Mouse (Mus musculus): ENCODE data around the gene Malrd1. TPM values are rescaled to one million over a fixed set of nuclear protein-coding genes. Genes with fewer than 3 reads are reported as not detected.

Gene Malrd1
- polyA plus RNA-seq, 1 experiment from 2014 or later: not detected

GRCm38 (mm10) chr2:16212752-16213151, 686.5 kb downstream of the Malrd1 start:
- no peak for DNase-seq (ENCODE audit: low spot score)
- no peaks in the 10 kb centered on the region for H3K4me1 ChIP-seq (replicated peaks; ENCODE audit: control insufficient read depth, insufficient read depth, low read length)
- no peak overlapping the region for H3K27ac ChIP-seq (ENCODE audit: low read depth, low read length)
- H3K4me2 ChIP-seq: no peak overlapping the region
- no peak overlapping the region for H3K9ac ChIP-seq (ENCODE audit: low read depth, low read length)
- ATAC-seq (replicated peaks; ENCODE audit: low FRiP score): no peak
- no peaks in the 10 kb centered on the region for H3K9me3 ChIP-seq (ENCODE audit: control insufficient read depth, low read length)
- no peak overlapping the region for H3K4me3 ChIP-seq (ENCODE audit: low read depth, low read length)
- H3K36me3 ChIP-seq (ENCODE audit: control insufficient read depth, insufficient read depth, low read length): no peaks in the 10 kb centered on the region
- no peaks in the 10 kb centered on the region for H3K27me3 ChIP-seq (replicated peaks; ENCODE audit: control insufficient read depth, insufficient read depth, low read length)

- H3K4me2 ChIP-seq: no peak overlapping the region
- DNase-seq (ENCODE audit: low spot score) (no peak), ATAC-seq (replicated peaks; ENCODE audit: low FRiP score) (no peak)
- no peaks in the 10 kb centered on the region for H3K27me3 ChIP-seq (replicated peaks; ENCODE audit: control insufficient read depth, insufficient read depth, low read length)
- no peak overlapping the region for H3K27ac ChIP-seq (ENCODE audit: low read depth, low read length)
- H3K36me3 ChIP-seq (ENCODE audit: control insufficient read depth, insufficient read depth, low read length): no peaks in the 10 kb centered on the region
- H3K9me3 ChIP-seq (ENCODE audit: control insufficient read depth, low read length): no peaks in the 10 kb centered on the region
- H3K4me3 ChIP-seq (ENCODE audit: low read depth, low read length): no peak overlapping the region
- H3K9ac ChIP-seq (ENCODE audit: low read depth, low read length): no peak overlapping the region
- H3K4me1 ChIP-seq (replicated peaks; ENCODE audit: control insufficient read depth, insufficient read depth, low read length): no peaks in the 10 kb centered on the region
- WGBS: 68% methylated on average over 3 of the region's 3 CpGs
These were observed 687.8 kb downstream of the Malrd1 start for GRCm38 (mm10) chr2:16214111-16214510.

DNA sequence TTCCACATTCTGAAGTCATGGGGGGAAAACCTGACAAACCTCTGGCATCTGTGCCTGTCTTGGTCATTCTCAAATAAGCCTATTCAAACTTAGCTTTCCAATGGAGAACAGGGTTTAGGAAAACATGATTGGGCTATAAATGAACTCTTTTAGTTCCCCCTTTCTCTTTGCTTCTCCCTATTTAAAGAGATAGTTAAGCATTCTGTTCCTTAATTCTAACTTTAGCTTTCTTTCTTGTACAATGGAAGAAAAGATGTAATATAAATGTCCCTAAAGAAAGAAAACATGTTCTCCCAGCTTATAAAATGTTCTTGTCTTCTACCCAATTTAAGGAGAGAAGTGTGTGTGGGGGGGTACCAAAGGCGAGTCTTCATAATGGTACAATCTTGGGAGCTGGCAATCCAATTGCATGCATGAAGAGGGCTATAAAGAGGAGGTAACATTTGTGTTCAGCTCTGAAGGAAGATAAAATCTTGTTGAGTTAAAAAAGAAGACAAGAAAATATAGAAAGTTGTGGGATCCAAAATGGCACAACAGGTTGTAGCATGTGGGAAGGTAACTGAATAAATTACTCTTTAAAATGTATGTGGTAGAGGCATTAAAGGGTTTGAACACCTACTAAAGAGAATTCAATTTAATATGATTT, 702.0 kb downstream of the Malrd1 start:
- no peak for DNase-seq (ENCODE audit: low spot score)
- no peak for ATAC-seq (replicated peaks; ENCODE audit: low FRiP score)
- no peak overlapping the region for H3K9ac ChIP-seq (ENCODE audit: low read depth, low read length)
- whole genome bisulfite sequencing: 82% methylated on average over 1 of the region's 1 CpGs
- H3K27ac ChIP-seq (ENCODE audit: low read depth, low read length): no peak overlapping the region
- no peak overlapping the region for H3K4me3 ChIP-seq (ENCODE audit: low read depth, low read length)
- no peaks in the 10 kb centered on the region for H3K4me1 ChIP-seq (replicated peaks; ENCODE audit: control insufficient read depth, insufficient read depth, low read length)
- no peaks in the 10 kb centered on the region for H3K9me3 ChIP-seq (ENCODE audit: control insufficient read depth, low read length)
- H3K27me3 ChIP-seq (replicated peaks; ENCODE audit: control insufficient read depth, insufficient read depth, low read length): no peaks in the 10 kb centered on the region
- no peaks in the 10 kb centered on the region for H3K36me3 ChIP-seq (ENCODE audit: control insufficient read depth, insufficient read depth, low read length)
- no peak overlapping the region for H3K4me2 ChIP-seq

- Histone ChIP-seq H3K9ac (ENCODE audit: low read depth, low read length) (no peak overlapping the region), H3K27me3 (replicated peaks; ENCODE audit: control insufficient read depth, insufficient read depth, low read length) (no peaks in the 10 kb centered on the region), H3K27ac (ENCODE audit: low read depth, low read length) (no peak overlapping the region), H3K4me3 (ENCODE audit: low read depth, low read length) (no peak overlapping the region), H3K36me3 (ENCODE audit: control insufficient read depth, insufficient read depth, low read length) (no peaks in the 10 kb centered on the region), H3K4me2 (no peak overlapping the region), H3K9me3 (ENCODE audit: control insufficient read depth, low read length) (no peaks in the 10 kb centered on the region), H3K4me1 (replicated peaks; ENCODE audit: control insufficient read depth, insufficient read depth, low read length) (no peaks in the 10 kb centered on the region)
- ATAC-seq (replicated peaks; ENCODE audit: low FRiP score) (no peak), DNase-seq (ENCODE audit: low spot score) (no peak)
- WGBS: 85% methylated on average over 1 of the region's 1 CpGs
These were observed 714.6 kb downstream of the Malrd1 start for GRCm38 (mm10) chr2:16240861-16241260.

DNA sequence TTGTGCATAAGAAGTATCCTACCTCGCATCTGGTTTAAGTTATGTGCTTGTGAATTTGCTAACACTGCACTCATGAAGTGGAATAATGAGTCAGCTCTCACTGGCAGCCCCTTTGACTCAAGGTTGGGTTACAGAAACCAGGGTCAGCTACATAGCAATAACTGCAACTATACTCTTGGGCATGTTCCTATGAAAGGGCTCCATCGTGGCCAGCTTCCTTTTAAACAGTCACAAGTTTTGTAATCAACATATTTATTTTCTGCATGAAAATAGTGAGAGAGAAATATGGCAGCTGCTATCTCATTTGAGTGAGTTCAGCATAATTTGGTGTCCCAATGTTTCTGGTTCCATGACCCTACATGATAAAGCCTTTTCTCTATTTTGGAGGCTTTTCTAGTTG, 716.8 kb downstream of the Malrd1 start:
- Histone ChIP-seq H3K4me2 (no peak overlapping the region), H3K27me3 (replicated peaks; ENCODE audit: control insufficient read depth, insufficient read depth, low read length) (no peaks in the 10 kb centered on the region), H3K4me3 (ENCODE audit: low read depth, low read length) (no peak overlapping the region), H3K9me3 (ENCODE audit: control insufficient read depth, low read length) (no peaks in the 10 kb centered on the region), H3K9ac (ENCODE audit: low read depth, low read length) (no peak overlapping the region), H3K36me3 (ENCODE audit: control insufficient read depth, insufficient read depth, low read length) (no peaks in the 10 kb centered on the region), H3K27ac (ENCODE audit: low read depth, low read length) (no peak overlapping the region), H3K4me1 (replicated peaks; ENCODE audit: control insufficient read depth, insufficient read depth, low read length) (no peaks in the 10 kb centered on the region)
- ATAC-seq (replicated peaks; ENCODE audit: low FRiP score) (no peak), DNase-seq (ENCODE audit: low spot score) (no peak)
- 80% methylated on average over 2 of the region's 2 CpGs for WGBS

DNA sequence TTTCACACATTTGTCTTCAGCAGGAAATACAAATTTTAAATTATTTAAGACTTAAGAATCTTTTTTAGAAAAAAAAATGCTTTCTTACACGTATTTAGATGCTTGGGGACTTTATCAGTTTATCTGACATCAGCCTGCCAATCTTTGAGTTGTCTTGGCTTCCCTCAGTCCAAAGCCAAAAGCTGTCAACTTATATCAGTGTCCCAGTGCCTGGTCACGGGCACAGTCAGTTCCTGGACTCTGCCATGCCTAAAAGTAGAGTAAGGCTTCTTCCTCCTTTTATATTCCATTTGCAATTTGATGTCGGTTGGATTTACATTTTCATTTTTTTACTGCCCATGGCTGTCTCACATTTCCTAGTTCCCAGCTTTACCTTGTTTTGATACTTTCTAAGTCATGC, 722.6 kb downstream of the Malrd1 start:
- WGBS: 50% methylated on average over 3 of the region's 3 CpGs
- Histone ChIP-seq H3K4me3 (ENCODE audit: low read depth, low read length) (no peak overlapping the region), H3K4me2 (no peak overlapping the region), H3K9ac (ENCODE audit: low read depth, low read length) (no peak overlapping the region), H3K27me3 (replicated peaks; ENCODE audit: control insufficient read depth, insufficient read depth, low read length) (no peaks in the 10 kb centered on the region), H3K4me1 (replicated peaks; ENCODE audit: control insufficient read depth, insufficient read depth, low read length) (no peaks in the 10 kb centered on the region), H3K9me3 (ENCODE audit: control insufficient read depth, low read length) (no peaks in the 10 kb centered on the region), H3K27ac (ENCODE audit: low read depth, low read length) (no peak overlapping the region), H3K36me3 (ENCODE audit: control insufficient read depth, insufficient read depth, low read length) (no peaks in the 10 kb centered on the region)
- ATAC-seq (replicated peaks; ENCODE audit: low FRiP score) (no peak), DNase-seq (ENCODE audit: low spot score) (no peak)

DNA sequence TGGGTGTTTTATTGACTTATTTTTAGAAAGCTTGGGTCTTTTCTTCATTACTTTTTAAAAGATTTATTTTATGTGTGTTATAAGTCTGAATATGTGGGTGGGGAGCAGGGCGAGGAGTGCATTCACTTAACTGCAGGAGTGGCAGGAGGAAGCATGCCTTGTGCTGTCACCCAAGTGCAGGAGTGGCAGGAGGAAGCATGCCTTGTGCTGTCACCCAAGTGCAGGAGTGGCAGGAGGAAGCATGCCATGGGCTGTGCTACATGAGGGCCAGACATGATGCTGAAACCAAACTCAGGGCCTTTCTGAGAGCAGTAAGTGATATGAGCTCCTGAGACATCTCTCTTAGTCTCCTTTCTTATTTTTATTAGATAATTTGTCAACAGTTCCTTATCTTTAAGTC, 726.0 kb downstream of the Malrd1 start:
- no peak for DNase-seq (ENCODE audit: low spot score)
- 56% methylated on average over 1 of the region's 1 CpGs for WGBS
- no peak for ATAC-seq (replicated peaks; ENCODE audit: low FRiP score)
- Histone ChIP-seq H3K27ac (ENCODE audit: low read depth, low read length) (no peak overlapping the region), H3K9ac (ENCODE audit: low read depth, low read length) (no peak overlapping the region), H3K36me3 (ENCODE audit: control insufficient read depth, insufficient read depth, low read length) (no peaks in the 10 kb centered on the region), H3K4me3 (ENCODE audit: low read depth, low read length) (no peak overlapping the region), H3K4me1 (replicated peaks; ENCODE audit: control insufficient read depth, insufficient read depth, low read length) (no peaks in the 10 kb centered on the region), H3K27me3 (replicated peaks; ENCODE audit: control insufficient read depth, insufficient read depth, low read length) (no peaks in the 10 kb centered on the region), H3K4me2 (no peak overlapping the region), H3K9me3 (ENCODE audit: control insufficient read depth, low read length) (no peaks in the 10 kb centered on the region)

Data from liver, embryonic 11.5 days (tissue).